Mouse (Mus musculus) testis, adult 2 months (tissue): ENCODE results near the gene Ptbp1.

Experiments
- CTCF ChIP-seq: fragments of 200-500 bp; IDR thresholded peaks from 2 replicates; pipeline ENCODE4 v1.5.1; 2012; ENCODE audit warnings: low read depth, mild to moderate bottlenecking, inconsistent platforms, low read length, moderate library complexity; ENCODE audit not compliant: control insufficient read depth, insufficient read depth, insufficient replicate concordance
- POLR2A ChIP-seq: fragments of 200-500 bp; IDR thresholded peaks from 2 replicates; pipeline ENCODE4 v1.6.1; 2012; ENCODE audit warnings: low read depth, mild to moderate bottlenecking, inconsistent platforms, low read length, moderate library complexity; ENCODE audit not compliant: control insufficient read depth

DNA sequence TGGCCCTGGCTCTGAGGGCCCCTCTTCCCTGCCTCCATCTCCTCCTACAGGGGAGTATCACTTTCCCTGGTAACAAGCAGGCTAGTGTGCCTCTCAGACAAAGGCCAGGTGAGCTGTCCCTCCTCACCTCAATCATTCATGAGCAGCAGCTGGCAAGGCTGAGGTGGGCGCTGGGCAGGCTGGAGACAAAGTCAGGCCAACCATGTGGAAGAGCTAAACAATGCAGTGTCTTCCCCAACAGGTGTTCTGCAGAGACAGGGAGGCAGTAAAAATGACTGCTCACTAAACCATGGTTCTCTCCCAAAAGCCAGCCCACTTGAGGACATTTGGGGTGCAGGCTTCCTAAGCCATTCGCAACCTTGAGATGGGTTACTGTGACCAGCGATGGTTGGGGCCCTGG lies 2.6 kb upstream of the Ptbp1 start:
- TF ChIP-seq CTCF (no peak), POLR2A (no peak; the same call in 1 of the 2 replicates)
